Mouse (Mus musculus) neural tube, embryonic 13.5 days (tissue): Measurements from ENCODE around the gene Csnk1g2. TPM values are rescaled to one million over a fixed set of nuclear protein-coding genes. Genes with fewer than 3 reads are reported as not detected.
"Not testable (repeated sequence)": the region's sequence is repeated elsewhere in the genome, so short reads cannot be mapped to it uniquely, and the experiment has no call there.

ENCODE experiments used
- ATAC-seq: fragments of 200-750 bp; cut with Nextera tagmentation; 2 replicates; pipeline ENCODE4 v1.8.0; 2017; ENCODE audit warnings: low read depth, mild to moderate bottlenecking, moderate TSS enrichment, moderate library complexity
- H3K27ac ChIP-seq: fragments of 300-500 bp; sonication (generic); replicated peaks from 2 replicates; pipeline ENCODE4 v1.5.1; 2015; ENCODE audit warnings: moderate library complexity, mild to moderate bottlenecking, inconsistent platforms
- H3K27me3 ChIP-seq: fragments of 300-500 bp; sonication (generic); 2 replicates; pipeline ENCODE4 v1.6.1; 2015; ENCODE audit warnings: mild to moderate bottlenecking, inconsistent platforms
- H3K36me3 ChIP-seq: fragments of 300-500 bp; sonication (generic); 2 replicates; pipeline ENCODE4 v1.6.1; 2015; ENCODE audit warnings: mild to moderate bottlenecking, inconsistent platforms
- H3K4me1 ChIP-seq: fragments of 300-500 bp; sonication (generic); replicated peaks from 2 replicates; pipeline ENCODE4 v1.6.1; 2015; ENCODE audit warnings: inconsistent platforms
- H3K4me2 ChIP-seq: fragments of 300-500 bp; sonication (generic); 2 replicates; pipeline ENCODE4 v1.6.1; 2015; ENCODE audit warnings: inconsistent platforms, mild to moderate bottlenecking, moderate library complexity
- H3K4me3 ChIP-seq: fragments of 300-500 bp; sonication (generic); 2 replicates; pipeline ENCODE4 v1.5.1; 2015; ENCODE audit warnings: mild to moderate bottlenecking, inconsistent platforms
- H3K9ac ChIP-seq: fragments of 300-500 bp; sonication (generic); 2 replicates; pipeline ENCODE4 v1.6.1; 2015; ENCODE audit warnings: moderate library complexity, mild to moderate bottlenecking, inconsistent platforms
- H3K9me3 ChIP-seq: fragments of 300-500 bp; sonication (generic); 2 replicates; pipeline ENCODE4 v1.6.1; 2016; ENCODE audit warnings: inconsistent platforms
- WGBS: fragments of 180-500 bp; shearing (Covaris S2); methylation state at CpG from one replicate; pipeline ENCODE4 v1.1.7; 2015; 5-methylcytosine and 5-hydroxymethylcytosine counted together
- polyA plus RNA-seq: library from polyadenylated mRNA; unstranded; fragments of >200 nt; fragmentation: Nextera tagmentation; extraction: Ambion mirVana; gene quantifications from 2 replicates; pipeline ENCODE4 v1.2.1, GENCODE M21; 2015

Gene Csnk1g2
- polyA plus RNA-seq, 1 experiment from 2014 or later, result 110 TPM

DNA sequence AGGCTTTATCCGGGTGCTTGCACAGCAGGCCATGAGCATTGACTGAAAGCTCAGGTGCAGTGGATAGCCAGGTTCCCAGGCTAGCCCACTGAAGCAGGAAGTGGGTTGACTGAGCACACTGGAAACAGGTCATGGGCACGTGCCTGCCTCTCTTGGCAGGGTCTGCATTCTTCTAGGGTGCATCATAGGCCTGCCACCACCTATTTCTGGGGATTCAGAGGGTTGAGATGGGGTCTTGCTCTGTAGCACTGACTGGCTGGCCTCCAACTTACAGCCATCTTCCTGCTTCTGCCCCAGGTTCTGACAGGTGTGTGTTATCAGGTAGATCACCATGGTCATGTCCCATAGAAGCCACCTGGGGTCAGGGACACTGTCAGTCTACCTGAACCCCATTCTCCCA, 17.6 kb upstream of the Csnk1g2 start:
- Histone ChIP-seq H3K27me3 (no peaks in the 10 kb centered on the region), H3K4me2 (no peak overlapping the region), H3K27ac (no peak overlapping the region), H3K9ac (no peak overlapping the region), H3K9me3 (no peaks in the 10 kb centered on the region), H3K4me3 (no peak overlapping the region), H3K36me3 (peaks cover 40% of the 10 kb centered on the region), H3K4me1 (peaks cover 24% of the 10 kb centered on the region)
- no peak for ATAC-seq
- 92% methylated on average over 2 of the region's 2 CpGs for WGBS

DNA sequence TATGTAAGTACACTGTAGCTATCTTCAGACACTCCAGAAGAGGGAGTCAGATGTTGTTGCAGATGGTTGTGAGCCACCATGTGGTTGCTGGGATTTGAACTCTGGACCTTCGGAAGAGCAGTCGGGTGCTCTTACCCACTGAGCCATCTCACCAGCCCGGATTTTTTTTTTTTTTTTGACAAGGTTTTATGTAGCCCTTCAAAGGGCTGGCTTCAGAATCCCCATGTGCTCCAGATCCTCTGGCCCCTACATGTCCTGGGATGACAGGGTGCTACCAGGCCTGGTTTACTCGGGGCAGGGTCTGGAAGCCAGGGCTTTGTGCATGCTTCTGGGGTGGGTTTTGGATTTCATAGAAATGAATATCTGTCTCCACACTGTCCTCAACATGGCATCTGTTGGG, 16.9 kb upstream of the Csnk1g2 start, which contains the start of gene Gm49322:
Gm49322 (plus strand) TSS at position 301 of the 400 bp plus-strand sequence.
- ATAC-seq, H3K9ac ChIP-seq, H3K9me3 ChIP-seq, H3K4me2 ChIP-seq, H3K4me3 ChIP-seq, H3K27me3 ChIP-seq, H3K27ac ChIP-seq: not testable (repeated sequence)
- peaks cover 24% of the 10 kb centered on the region for H3K4me1 ChIP-seq
- 86% methylated on average over 4 of the region's 4 CpGs for WGBS
- H3K36me3 ChIP-seq, result peaks cover 40% of the 10 kb centered on the region

DNA sequence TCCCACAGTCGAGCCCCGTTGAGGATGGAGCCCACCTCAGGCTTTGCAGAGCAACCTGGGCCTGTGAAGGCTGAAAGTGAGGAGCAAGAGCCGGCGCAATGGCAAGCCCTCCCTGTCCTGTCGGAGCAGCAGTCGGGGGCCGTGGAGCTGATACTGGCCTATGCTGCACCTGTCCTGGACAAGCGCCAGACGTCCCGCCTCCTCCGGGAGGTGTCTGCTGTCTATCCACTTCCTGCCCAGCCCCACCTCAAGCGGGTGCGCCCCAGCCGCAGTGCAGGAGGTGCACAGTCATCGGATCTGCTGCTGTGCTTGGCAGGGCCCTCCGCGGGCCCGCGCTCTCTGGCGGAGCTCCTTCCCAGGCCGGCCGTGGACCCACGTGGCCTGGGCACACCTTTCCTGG, 16.3 kb upstream of the Csnk1g2 start:
- 92% methylated on average over 23 of the region's 23 CpGs for WGBS
- no peak for ATAC-seq
- H3K4me3 ChIP-seq, result no peak overlapping the region
- H3K36me3 ChIP-seq, result peaks cover 41% of the 10 kb centered on the region
- H3K9ac ChIP-seq, result no peak overlapping the region
- no peaks in the 10 kb centered on the region for H3K9me3 ChIP-seq
- H3K27ac ChIP-seq, result no peak overlapping the region
- peaks cover 24% of the 10 kb centered on the region for H3K4me1 ChIP-seq
- H3K27me3 ChIP-seq, result no peaks in the 10 kb centered on the region
- no peak overlapping the region for H3K4me2 ChIP-seq

DNA sequence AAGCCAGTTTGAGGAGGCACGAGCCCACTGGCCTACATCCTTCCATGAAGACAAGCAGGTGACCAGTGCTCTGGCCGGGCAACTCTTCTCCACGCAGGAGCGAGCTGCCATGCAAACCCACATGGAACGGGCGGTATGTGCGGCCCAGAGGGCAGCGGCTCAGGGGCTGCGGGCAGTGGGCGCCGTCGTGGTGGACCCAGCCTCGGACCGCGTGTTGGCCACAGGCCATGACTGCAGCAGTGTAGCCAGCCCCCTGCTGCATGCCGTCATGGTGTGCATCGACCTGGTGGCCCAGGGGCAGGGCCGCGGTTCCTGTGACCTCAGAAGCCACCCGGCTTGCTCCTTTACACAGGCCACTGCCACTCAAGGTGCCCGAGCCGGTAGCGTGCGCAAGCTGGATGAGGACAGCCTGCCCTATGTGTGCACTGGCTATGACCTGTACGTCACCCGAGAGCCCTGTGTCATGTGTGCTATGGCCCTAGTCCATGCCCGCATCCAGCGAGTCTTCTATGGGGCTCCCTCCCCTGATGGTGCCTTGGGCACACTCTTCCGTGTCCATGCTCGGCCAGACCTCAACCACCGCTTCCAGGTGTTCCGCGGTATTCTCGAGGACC, 15.8 kb upstream of the Csnk1g2 start:
- H3K27ac ChIP-seq, result no peak overlapping the region
- H3K4me3 ChIP-seq, result no peak overlapping the region
- 97% methylated on average over 34 of the region's 34 CpGs for WGBS
- ATAC-seq, result no peak
- H3K27me3 ChIP-seq, result no peaks in the 10 kb centered on the region
- H3K36me3 ChIP-seq, result peaks cover 45% of the 10 kb centered on the region
- no peak overlapping the region for H3K4me2 ChIP-seq
- H3K9ac ChIP-seq, result no peak overlapping the region
- no peaks in the 10 kb centered on the region for H3K9me3 ChIP-seq
- H3K4me1 ChIP-seq, result peaks cover 24% of the 10 kb centered on the region

DNA sequence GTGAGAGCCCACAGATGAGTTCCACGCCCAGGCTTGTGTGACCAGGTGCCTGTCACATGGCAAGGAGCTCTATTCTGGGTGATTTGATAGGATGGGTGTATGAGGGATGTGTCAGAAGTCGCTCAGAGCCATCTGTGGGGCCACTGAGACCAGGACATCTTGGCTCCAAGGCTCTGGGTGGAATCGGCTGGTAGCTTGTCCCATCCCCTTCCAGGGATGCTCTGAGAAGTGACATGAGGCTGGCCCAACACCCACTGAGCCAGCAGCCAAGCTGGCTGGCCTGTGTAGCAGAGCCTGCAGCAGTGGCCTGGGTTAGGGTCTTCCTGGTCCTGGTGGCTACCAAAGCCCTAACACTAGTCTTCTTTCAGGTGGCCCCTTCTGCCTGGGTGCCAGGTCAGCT, 14.2 kb upstream of the Csnk1g2 start:
- H3K4me3 ChIP-seq, result no peak overlapping the region
- H3K9me3 ChIP-seq, result no peaks in the 10 kb centered on the region
- H3K27me3 ChIP-seq, result no peaks in the 10 kb centered on the region
- ATAC-seq, result no peak
- no peak overlapping the region for H3K4me2 ChIP-seq
- H3K36me3 ChIP-seq, result peaks cover 60% of the 10 kb centered on the region
- no peak overlapping the region for H3K27ac ChIP-seq
- H3K4me1 ChIP-seq, result peaks cover 16% of the 10 kb centered on the region
- WGBS, result 88% methylated on average over 3 of the region's 3 CpGs
- H3K9ac ChIP-seq, result 0 out of 2 replicates have a peak overlapping the region, but pooled peaks have one; percentile 5

DNA sequence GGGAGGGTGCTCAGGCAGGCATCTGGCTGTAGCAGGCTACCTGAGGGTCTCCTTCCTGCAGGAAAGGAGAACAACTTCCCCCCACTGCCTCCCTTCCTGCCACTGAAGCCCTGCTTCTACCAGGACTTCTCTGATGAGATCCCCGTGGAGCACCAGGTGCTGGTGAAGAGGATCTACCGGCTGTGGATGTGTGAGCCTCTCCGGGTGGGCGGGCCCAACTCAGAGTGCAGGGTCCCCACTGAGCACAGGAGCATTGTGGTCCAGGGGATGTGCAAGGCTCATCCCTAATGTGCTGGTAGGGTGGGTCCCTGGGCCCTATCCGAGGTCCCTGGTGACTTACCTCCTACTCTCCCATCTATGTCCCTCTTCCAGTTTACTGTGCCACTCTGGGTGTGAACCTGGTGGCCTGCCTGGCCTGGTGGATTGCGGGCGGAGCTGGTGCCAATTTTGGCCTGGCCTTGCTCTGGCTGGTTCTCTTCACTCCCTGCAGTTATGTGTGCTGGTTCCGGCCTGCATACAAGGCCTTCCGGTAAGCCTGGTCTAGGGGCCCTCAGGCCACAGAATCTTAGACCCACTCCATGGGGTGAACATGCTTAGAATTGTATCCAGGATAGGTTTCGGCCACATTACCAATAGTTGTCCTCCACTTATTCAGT, 13.2 kb upstream of the Csnk1g2 start:
- ATAC-seq, result no peak

DNA sequence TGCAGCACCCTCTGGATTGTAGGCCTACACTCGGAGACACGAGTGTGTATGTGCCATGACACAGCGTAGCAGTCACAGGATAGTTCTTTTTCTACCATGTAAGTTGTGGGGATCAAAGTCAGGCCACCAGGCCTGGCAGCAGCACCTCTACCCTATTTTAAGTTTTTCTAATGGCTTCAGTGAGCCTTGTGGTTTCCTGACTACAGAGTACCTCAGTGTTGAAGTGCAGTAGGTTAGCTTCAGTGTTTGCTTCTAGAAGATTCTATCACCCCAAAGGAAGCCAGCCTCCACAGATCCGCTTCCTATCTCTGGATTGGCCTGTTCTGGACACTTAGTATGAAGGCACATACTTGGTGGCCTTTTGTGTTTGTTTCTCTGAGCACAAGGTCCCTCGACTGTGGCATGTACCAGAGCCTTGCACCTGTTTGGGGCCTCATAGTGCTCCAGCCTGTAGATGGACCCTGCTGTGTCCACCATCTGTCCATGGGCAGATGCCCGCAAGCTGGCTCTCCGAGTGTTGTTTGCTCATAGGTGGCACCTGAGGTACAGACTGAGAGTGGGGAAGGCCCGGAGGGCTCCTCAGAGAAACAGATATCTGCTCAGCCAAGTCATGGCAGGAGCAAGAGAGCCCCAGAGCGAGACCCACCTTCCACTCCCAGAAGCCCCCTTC, 12.4 kb upstream of the Csnk1g2 start:
- H3K9ac ChIP-seq, result no peak overlapping the region
- WGBS, result 92% methylated on average over 9 of the region's 9 CpGs
- H3K4me2 ChIP-seq, result no peak overlapping the region
- no peak overlapping the region for H3K27ac ChIP-seq
- H3K4me1 ChIP-seq, result no peaks in the 10 kb centered on the region
- no peak for ATAC-seq
- no peaks in the 10 kb centered on the region for H3K27me3 ChIP-seq
- no peaks in the 10 kb centered on the region for H3K9me3 ChIP-seq
- H3K36me3 ChIP-seq, result peaks cover 76% of the 10 kb centered on the region
- H3K4me3 ChIP-seq, result no peak overlapping the region

More for the DNA sequence above, 13.2 kb upstream of the Csnk1g2 start:
- peaks cover 6% of the 10 kb centered on the region for H3K4me1 ChIP-seq
- no peaks in the 10 kb centered on the region for H3K9me3 ChIP-seq
- H3K9ac ChIP-seq, result no peak overlapping the region
- H3K4me3 ChIP-seq, result no peak overlapping the region
- H3K4me2 ChIP-seq, result no peak overlapping the region
- 93% methylated on average over 10 of the region's 10 CpGs for whole genome bisulfite sequencing
- no peaks in the 10 kb centered on the region for H3K27me3 ChIP-seq
- H3K36me3 ChIP-seq, result peaks cover 67% of the 10 kb centered on the region
- no peak overlapping the region for H3K27ac ChIP-seq

DNA sequence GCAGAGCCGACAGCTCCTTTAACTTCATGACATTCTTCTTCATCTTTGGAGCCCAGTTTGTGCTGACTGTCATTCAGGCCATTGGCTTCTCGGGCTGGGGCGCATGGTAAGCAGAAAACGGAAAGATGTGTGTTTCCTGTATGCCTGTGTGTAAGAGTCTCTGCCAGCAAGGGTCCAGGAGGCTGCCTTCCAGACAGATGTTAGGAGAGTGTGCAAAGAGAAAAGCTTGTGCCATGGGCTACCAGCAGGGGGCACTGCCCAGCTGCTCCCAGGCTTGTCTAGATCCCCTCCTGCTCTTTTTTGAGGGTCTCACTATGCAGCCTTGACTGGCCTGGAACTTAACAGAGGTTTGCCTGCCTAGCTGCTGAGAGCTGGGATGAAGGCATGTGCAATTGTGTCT, 11.6 kb upstream of the Csnk1g2 start:
- H3K36me3 ChIP-seq, result peaks cover 82% of the 10 kb centered on the region
- WGBS, result 82% methylated on average over 4 of the region's 4 CpGs

DNA sequence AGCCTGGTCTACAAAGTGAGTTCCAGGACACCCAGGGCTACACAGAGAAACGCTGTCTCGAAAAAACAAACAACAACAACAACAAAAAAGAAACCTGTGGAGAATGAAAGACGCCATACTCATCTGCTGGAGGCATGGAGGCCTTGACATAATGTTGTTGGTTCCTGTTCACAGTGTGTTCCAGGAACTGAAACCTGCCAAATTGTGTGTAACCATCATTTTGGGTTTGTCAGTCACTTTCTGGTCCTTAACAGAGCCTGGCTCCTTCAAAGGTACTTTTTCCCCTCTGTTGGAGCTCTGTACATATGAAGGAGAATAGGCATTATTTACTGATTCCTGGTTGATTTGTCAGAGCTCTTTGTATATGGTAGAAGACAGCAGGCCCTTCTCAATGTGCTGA, 10.7 kb upstream of the Csnk1g2 start:
- Histone ChIP-seq H3K4me2 (no peak overlapping the region), H3K27me3 (no peaks in the 10 kb centered on the region), H3K27ac (no peak overlapping the region), H3K9ac (no peak overlapping the region), H3K36me3 (peaks cover 77% of the 10 kb centered on the region), H3K4me3 (no peak overlapping the region), H3K4me1 (no peaks in the 10 kb centered on the region), H3K9me3 (no peaks in the 10 kb centered on the region)
- WGBS, result 95% methylated on average over 3 of the region's 3 CpGs
- ATAC-seq, result no peak

More for the DNA sequence above, 11.6 kb upstream of the Csnk1g2 start:
- Histone ChIP-seq H3K4me2 (no peak overlapping the region), H3K4me3 (no peak overlapping the region), H3K4me1 (no peaks in the 10 kb centered on the region), H3K9me3 (no peaks in the 10 kb centered on the region), H3K27me3 (no peaks in the 10 kb centered on the region), H3K9ac (no peak overlapping the region), H3K27ac (no peak overlapping the region)
- ATAC-seq, result no peak

DNA sequence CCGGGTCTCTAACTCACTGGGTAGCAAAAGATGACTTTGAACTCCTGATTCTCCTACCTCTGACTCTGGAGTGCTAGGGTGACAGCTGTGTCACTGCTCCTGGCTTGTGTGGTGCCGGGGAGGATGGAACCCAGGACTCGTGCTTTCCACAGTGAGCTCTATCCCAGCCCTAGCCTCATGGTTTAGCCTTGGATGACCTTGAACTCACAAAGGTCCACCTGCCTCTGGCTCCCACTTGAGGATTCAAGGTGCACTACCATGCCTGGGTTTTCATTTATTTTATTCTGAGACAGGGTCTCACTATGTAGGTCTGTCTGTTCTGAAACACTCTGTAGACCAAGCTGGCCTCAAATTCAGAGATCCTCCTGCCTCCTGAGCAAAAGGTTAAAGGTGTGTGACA, 8.8 kb upstream of the Csnk1g2 start:
- peaks cover 59% of the 10 kb centered on the region for H3K36me3 ChIP-seq
- H3K4me1 ChIP-seq, result no peaks in the 10 kb centered on the region
- H3K9me3 ChIP-seq, result no peaks in the 10 kb centered on the region
- H3K27me3 ChIP-seq, result no peaks in the 10 kb centered on the region
- no peak overlapping the region for H3K9ac ChIP-seq
- 85% methylated on average over 3 of the region's 3 CpGs for WGBS
- no peak overlapping the region for H3K27ac ChIP-seq
- no peak overlapping the region for H3K4me2 ChIP-seq
- ATAC-seq, result no peak
- H3K4me3 ChIP-seq, result no peak overlapping the region

DNA sequence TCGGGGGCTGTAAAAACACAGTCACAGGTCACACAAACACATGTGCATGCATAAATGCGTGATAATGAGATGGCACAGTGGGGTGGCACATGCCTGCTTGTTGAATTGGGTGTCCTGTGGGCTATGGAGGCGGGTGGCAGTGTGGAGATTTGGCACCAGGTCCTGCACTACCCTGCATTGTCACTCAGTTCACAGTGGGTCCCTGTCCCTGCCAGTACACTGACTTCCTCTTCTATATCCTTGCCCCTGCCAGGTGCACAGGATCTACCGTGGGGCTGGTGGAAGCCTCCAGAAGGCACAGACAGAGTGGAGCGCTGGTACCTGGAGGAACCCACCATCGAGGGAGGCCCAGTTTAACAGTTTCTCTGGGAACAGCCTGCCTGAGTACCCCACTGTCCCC, 8.3 kb upstream of the Csnk1g2 start:
- Histone ChIP-seq H3K36me3 (peaks cover 54% of the 10 kb centered on the region), H3K27me3 (no peaks in the 10 kb centered on the region), H3K4me1 (no peaks in the 10 kb centered on the region), H3K27ac (no peak overlapping the region), H3K9me3 (no peaks in the 10 kb centered on the region), H3K9ac (no peak overlapping the region), H3K4me3 (no peak overlapping the region), H3K4me2 (no peak overlapping the region)
- no peak for ATAC-seq
- 83% methylated on average over 6 of the region's 6 CpGs for WGBS

DNA sequence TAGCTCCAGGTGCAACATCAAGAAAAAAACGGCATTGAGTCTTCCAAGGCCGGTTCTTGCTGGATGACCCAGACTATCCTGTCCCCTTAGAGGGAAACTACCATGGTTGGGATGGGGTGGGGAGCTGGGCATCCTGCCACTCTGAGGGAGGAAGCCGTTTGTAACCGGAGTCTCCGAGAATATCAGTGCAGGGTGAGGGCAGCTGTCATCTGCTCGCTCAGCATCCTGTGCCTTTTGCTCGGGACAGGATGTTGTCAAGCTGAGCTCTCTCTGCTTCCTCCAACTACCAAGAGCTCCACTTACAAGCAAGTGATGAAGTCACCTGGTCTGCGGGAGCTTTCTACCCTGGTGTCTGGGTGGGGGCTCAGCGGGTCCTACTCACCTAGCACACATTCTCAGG, 4.5 kb upstream of the Csnk1g2 start:
- 82% methylated on average over 9 of the region's 9 CpGs for WGBS
- no peak overlapping the region for H3K9ac ChIP-seq
- H3K9me3 ChIP-seq, result no peaks in the 10 kb centered on the region
- ATAC-seq, result no peak
- H3K27ac ChIP-seq, result no peak overlapping the region
- no peak overlapping the region for H3K4me3 ChIP-seq
- H3K4me1 ChIP-seq, result peaks cover 10% of the 10 kb centered on the region
- H3K27me3 ChIP-seq, result no peaks in the 10 kb centered on the region
- H3K36me3 ChIP-seq, result peaks cover 30% of the 10 kb centered on the region
- H3K4me2 ChIP-seq, result no peak overlapping the region
